Mouse (Mus musculus): ENCODE data around the gene Siah3. TPM values are rescaled to one million over a fixed set of nuclear protein-coding genes. Genes with fewer than 3 reads are reported as not detected.

Siah3 gene
- total and polyA plus RNA-seq, 2 experiments from 2014 or later: 3.1 to 8.2 TPM

- Histone ChIP-seq H3K36me3 (ENCODE audit: insufficient read depth, low read length) (no peaks in the 10 kb centered on the region), H3K9me3 (ENCODE audit: low read length) (no peaks in the 10 kb centered on the region), H3K27me3 (ENCODE audit: insufficient read depth, low read length) (no peaks in the 10 kb centered on the region), H3K4me3 (ENCODE audit: low read length) (no peak overlapping the region), H3K4me1 (ENCODE audit: insufficient read depth, low read length) (no peaks in the 10 kb centered on the region; the same call in 1 of the 2 replicates), H3K27ac (no peak overlapping the region), H3K4me2 (ENCODE audit: low read depth, low read length) (no peak overlapping the region), H3K9ac (replicated peaks; ENCODE audit: low read length) (no peak overlapping the region)
- WGBS: 64% methylated on average over 6 of the region's 6 CpGs
- no peak for TF ChIP-seq CTCF (IDR thresholded peaks at IDR 0.05; ENCODE audit: low read depth)
- no peak for DNase-seq (ENCODE audit: low spot score)
- no peak for ATAC-seq
Observed at GRCm38 (mm10) chr14:75483176-75483546, 27.4 kb downstream of the Siah3 start.

- H3K27me3 ChIP-seq (ENCODE audit: insufficient read depth, low read length): no peaks in the 10 kb centered on the region
- H3K4me3 ChIP-seq (ENCODE audit: low read length): no peak overlapping the region
- WGBS: 63% methylated on average over 7 of the region's 7 CpGs
- DNase-seq (ENCODE audit: low spot score): no peak
- H3K36me3 ChIP-seq (ENCODE audit: insufficient read depth, low read length): no peaks in the 10 kb centered on the region
- no peaks in the 10 kb centered on the region; the same call in 1 of the 2 replicates for H3K4me1 ChIP-seq (ENCODE audit: insufficient read depth, low read length)
- ATAC-seq: 0 out of 2 replicates have a peak, but pooled peaks have one; percentile 45
- no peak overlapping the region for H3K4me2 ChIP-seq (ENCODE audit: low read depth, low read length)
- H3K27ac ChIP-seq: no peak overlapping the region
- H3K9ac ChIP-seq (replicated peaks; ENCODE audit: low read length): no peak overlapping the region
- TF ChIP-seq CTCF (IDR thresholded peaks at IDR 0.05; ENCODE audit: low read depth): no peak
- no peaks in the 10 kb centered on the region for H3K9me3 ChIP-seq (ENCODE audit: low read length)
Observed at GRCm38 (mm10) chr14:75487932-75488331, 32.1 kb downstream of the Siah3 start.

GRCm38 (mm10) chr14:75493555-75494194 lies 37.9 kb downstream of the Siah3 start:
- no peak for TF ChIP-seq CTCF (IDR thresholded peaks at IDR 0.05; ENCODE audit: low read depth)
- DNase-seq (ENCODE audit: low spot score) (no peak), ATAC-seq (no peak)
- Histone ChIP-seq H3K4me2 (ENCODE audit: low read depth, low read length) (no peak overlapping the region), H3K27ac (no peak overlapping the region), H3K4me1 (ENCODE audit: insufficient read depth, low read length) (no peaks in the 10 kb centered on the region), H3K4me3 (ENCODE audit: low read length) (no peak overlapping the region), H3K9me3 (ENCODE audit: low read length) (no peaks in the 10 kb centered on the region), H3K9ac (replicated peaks; ENCODE audit: low read length) (no peak overlapping the region), H3K27me3 (ENCODE audit: insufficient read depth, low read length) (no peaks in the 10 kb centered on the region), H3K36me3 (ENCODE audit: insufficient read depth, low read length) (no peaks in the 10 kb centered on the region)
- WGBS: 80% methylated on average over 14 of the region's 14 CpGs

GRCm38 (mm10) chr14:75494926-75495325 lies 39.1 kb downstream of the Siah3 start:
- 33% methylated on average over 6 of the region's 6 CpGs for WGBS
- Histone ChIP-seq H3K36me3 (ENCODE audit: insufficient read depth, low read length) (no peaks in the 10 kb centered on the region), H3K9me3 (ENCODE audit: low read length) (no peaks in the 10 kb centered on the region), H3K4me2 (ENCODE audit: low read depth, low read length) (no peak overlapping the region), H3K27me3 (ENCODE audit: insufficient read depth, low read length) (no peaks in the 10 kb centered on the region), H3K9ac (replicated peaks; ENCODE audit: low read length) (no peak overlapping the region), H3K27ac (no peak overlapping the region), H3K4me1 (ENCODE audit: insufficient read depth, low read length) (no peaks in the 10 kb centered on the region), H3K4me3 (ENCODE audit: low read length) (no peak overlapping the region)
- DNase-seq (ENCODE audit: low spot score) (no peak), ATAC-seq (no peak)
- no peak for TF ChIP-seq CTCF (IDR thresholded peaks at IDR 0.05; ENCODE audit: low read depth)

GRCm38 (mm10) chr14:75501501-75501990 lies 45.8 kb downstream of the Siah3 start:
- Histone ChIP-seq H3K27me3 (ENCODE audit: insufficient read depth, low read length) (no peaks in the 10 kb centered on the region), H3K4me3 (ENCODE audit: low read length) (no peak overlapping the region), H3K9me3 (ENCODE audit: low read length) (no peaks in the 10 kb centered on the region), H3K36me3 (ENCODE audit: insufficient read depth, low read length) (no peaks in the 10 kb centered on the region), H3K4me2 (ENCODE audit: low read depth, low read length) (no peak overlapping the region), H3K4me1 (ENCODE audit: insufficient read depth, low read length) (no peaks in the 10 kb centered on the region), H3K27ac (no peak overlapping the region), H3K9ac (replicated peaks; ENCODE audit: low read length) (no peak overlapping the region)
- WGBS: 26% methylated on average over 3 of the region's 3 CpGs
- DNase-seq (ENCODE audit: low spot score) (no peak), ATAC-seq (no peak)
- TF ChIP-seq CTCF (IDR thresholded peaks at IDR 0.05; ENCODE audit: low read depth): no peak

- no peaks in the 10 kb centered on the region for H3K9me3 ChIP-seq (ENCODE audit: low read length)
- no peaks in the 10 kb centered on the region for H3K27me3 ChIP-seq (ENCODE audit: insufficient read depth, low read length)
- WGBS: 38% methylated on average over 8 of the region's 8 CpGs
- H3K27ac ChIP-seq: no peak overlapping the region
- no peak overlapping the region for H3K4me3 ChIP-seq (ENCODE audit: low read length)
- H3K4me1 ChIP-seq (ENCODE audit: insufficient read depth, low read length): no peaks in the 10 kb centered on the region
- ATAC-seq: no peak
- H3K4me2 ChIP-seq (ENCODE audit: low read depth, low read length): no peak overlapping the region
- no peaks in the 10 kb centered on the region for H3K36me3 ChIP-seq (ENCODE audit: insufficient read depth, low read length)
- DNase-seq (ENCODE audit: low spot score): peak; percentile 47
- H3K9ac ChIP-seq (replicated peaks; ENCODE audit: low read length): no peak overlapping the region
- no peak for TF ChIP-seq CTCF (IDR thresholded peaks at IDR 0.05; ENCODE audit: low read depth)
Observed at GRCm38 (mm10) chr14:75502446-75502845, 46.7 kb downstream of the Siah3 start.

GRCm38 (mm10) chr14:75504255-75504654 lies 48.5 kb downstream of the Siah3 start:
- no peak for ATAC-seq
- H3K27ac ChIP-seq: no peak overlapping the region
- WGBS: 70% methylated on average over 2 of the region's 2 CpGs
- no peak for TF ChIP-seq CTCF (IDR thresholded peaks at IDR 0.05; ENCODE audit: low read depth)
- H3K9ac ChIP-seq (replicated peaks; ENCODE audit: low read length): no peak overlapping the region
- no peaks in the 10 kb centered on the region for H3K27me3 ChIP-seq (ENCODE audit: insufficient read depth, low read length)
- H3K4me1 ChIP-seq (ENCODE audit: insufficient read depth, low read length): no peaks in the 10 kb centered on the region
- H3K9me3 ChIP-seq (ENCODE audit: low read length): no peaks in the 10 kb centered on the region
- H3K4me3 ChIP-seq (ENCODE audit: low read length): no peak overlapping the region
- no peak overlapping the region for H3K4me2 ChIP-seq (ENCODE audit: low read depth, low read length)
- no peaks in the 10 kb centered on the region for H3K36me3 ChIP-seq (ENCODE audit: insufficient read depth, low read length)
- DNase-seq (ENCODE audit: low spot score): no peak

Data from hindbrain, postnatal 0 days (tissue).